Mouse (Mus musculus): Measurements from ENCODE around the gene Gm28230. TPM values are rescaled to one million over a fixed set of nuclear protein-coding genes. Genes with fewer than 3 reads are reported as not detected.

Gm28230 gene
- polyA plus RNA-seq, 1 experiment from 2014 or later = 1.3 TPM

GRCm38 (mm10) chr2:74721882-74722281 is 4.6 kb upstream of the Gm28230 start:
- Histone ChIP-seq H3K4me3 (ENCODE audit: low read length) (peak overlapping the region; percentile 45), H3K9ac (replicated peaks; ENCODE audit: low read length) (peak overlapping the region; percentile 59), H3K9me3 (ENCODE audit: low read length) (no peaks in the 10 kb centered on the region), H3K36me3 (ENCODE audit: insufficient read depth, low read length) (peaks cover 5% of the 10 kb centered on the region; the same call in 1 of the 2 replicates), H3K4me1 (ENCODE audit: insufficient read depth, low read length) (peaks cover 81% of the 10 kb centered on the region), H3K4me2 (replicated peaks; ENCODE audit: low read depth, low read length) (peak overlapping the region; percentile 45), H3K27me3 (ENCODE audit: insufficient read depth, low read length) (no peaks in the 10 kb centered on the region), H3K27ac (ENCODE audit: low read length) (peak overlapping the region; percentile 76)
- 15% methylated on average over 6 of the region's 6 CpGs for whole genome bisulfite sequencing
- ATAC-seq (ENCODE audit: low FRiP score, low TSS enrichment) = peak; percentile 58; the same call in 1 of the 2 replicates

- H3K4me1 ChIP-seq (ENCODE audit: insufficient read depth, low read length) = peaks cover 87% of the 10 kb centered on the region
- peak overlapping the region; percentile 76 for H3K27ac ChIP-seq (ENCODE audit: low read length)
- no peaks in the 10 kb centered on the region for H3K27me3 ChIP-seq (ENCODE audit: insufficient read depth, low read length)
- no peaks in the 10 kb centered on the region for H3K9me3 ChIP-seq (ENCODE audit: low read length)
- H3K4me2 ChIP-seq (replicated peaks; ENCODE audit: low read depth, low read length) = peak overlapping the region; percentile 45
- no peak for ATAC-seq (ENCODE audit: low FRiP score, low TSS enrichment)
- peak overlapping the region; percentile 60 for H3K9ac ChIP-seq (replicated peaks; ENCODE audit: low read length)
- peak overlapping the region; percentile 45 for H3K4me3 ChIP-seq (ENCODE audit: low read length)
- WGBS = 36% methylated on average over 8 of the region's 8 CpGs
- peaks cover 5% of the 10 kb centered on the region; the same call in 1 of the 2 replicates for H3K36me3 ChIP-seq (ENCODE audit: insufficient read depth, low read length)
Measured at GRCm38 (mm10) chr2:74722949-74723348, 3.6 kb upstream of the Gm28230 start.

GRCm38 (mm10) chr2:74724244-74725015 is 2.1 kb upstream of the Gm28230 start:
- H3K4me2 ChIP-seq (replicated peaks; ENCODE audit: low read depth, low read length) = peak overlapping the region; percentile 45
- ATAC-seq (ENCODE audit: low FRiP score, low TSS enrichment) = no peak
- H3K9me3 ChIP-seq (ENCODE audit: low read length) = no peaks in the 10 kb centered on the region
- H3K36me3 ChIP-seq (ENCODE audit: insufficient read depth, low read length) = peaks cover 5% of the 10 kb centered on the region; the same call in 1 of the 2 replicates
- peak overlapping the region; percentile 76 for H3K27ac ChIP-seq (ENCODE audit: low read length)
- H3K9ac ChIP-seq (replicated peaks; ENCODE audit: low read length) = peak overlapping the region; percentile 60
- H3K27me3 ChIP-seq (ENCODE audit: insufficient read depth, low read length) = no peaks in the 10 kb centered on the region
- peaks cover 92% of the 10 kb centered on the region for H3K4me1 ChIP-seq (ENCODE audit: insufficient read depth, low read length)
- H3K4me3 ChIP-seq (ENCODE audit: low read length) = peak overlapping the region; percentile 45
- WGBS = 44% methylated on average over 7 of the region's 7 CpGs

GRCm38 (mm10) chr2:74725171-74725570 is 1.4 kb upstream of the Gm28230 start:
- H3K4me1 ChIP-seq (ENCODE audit: insufficient read depth, low read length) = peaks cover 84% of the 10 kb centered on the region
- H3K4me2 ChIP-seq (replicated peaks; ENCODE audit: low read depth, low read length) = peak overlapping the region; percentile 45
- H3K27ac ChIP-seq (ENCODE audit: low read length) = 0 out of 2 replicates have a peak overlapping the region, but pooled peaks have one; percentile 8
- no peaks in the 10 kb centered on the region for H3K27me3 ChIP-seq (ENCODE audit: insufficient read depth, low read length)
- peak overlapping the region; percentile 45 for H3K4me3 ChIP-seq (ENCODE audit: low read length)
- WGBS = 51% methylated on average over 17 of the region's 17 CpGs
- H3K9ac ChIP-seq (replicated peaks; ENCODE audit: low read length) = peak overlapping the region; percentile 50
- peaks cover 5% of the 10 kb centered on the region; the same call in 1 of the 2 replicates for H3K36me3 ChIP-seq (ENCODE audit: insufficient read depth, low read length)
- H3K9me3 ChIP-seq (ENCODE audit: low read length) = no peaks in the 10 kb centered on the region
- no peak for ATAC-seq (ENCODE audit: low FRiP score, low TSS enrichment)

- Histone ChIP-seq H3K27ac (ENCODE audit: low read length) (peak overlapping the region; percentile 85), H3K4me1 (ENCODE audit: insufficient read depth, low read length) (peaks cover 75% of the 10 kb centered on the region), H3K27me3 (ENCODE audit: insufficient read depth, low read length) (no peaks in the 10 kb centered on the region), H3K9ac (replicated peaks; ENCODE audit: low read length) (peak overlapping the region; percentile 71), H3K4me3 (ENCODE audit: low read length) (peak overlapping the region; percentile 45), H3K9me3 (ENCODE audit: low read length) (no peaks in the 10 kb centered on the region), H3K36me3 (ENCODE audit: insufficient read depth, low read length) (peaks cover 7% of the 10 kb centered on the region; the same call in 1 of the 2 replicates), H3K4me2 (replicated peaks; ENCODE audit: low read depth, low read length) (peak overlapping the region; percentile 60)
- 13% methylated on average over 42 of the region's 43 CpGs for WGBS
- ATAC-seq (ENCODE audit: low FRiP score, low TSS enrichment) = no peak; the same call in none of the 2 replicates
Measured at GRCm38 (mm10) chr2:74726973-74727639, 578 bp downstream of the Gm28230 start.

GRCm38 (mm10) chr2:74727640-74728302 is 1.2 kb downstream of the Gm28230 start:
- Histone ChIP-seq H3K9me3 (ENCODE audit: low read length) (no peaks in the 10 kb centered on the region), H3K4me1 (ENCODE audit: insufficient read depth, low read length) (peaks cover 75% of the 10 kb centered on the region), H3K4me3 (ENCODE audit: low read length) (peak overlapping the region; percentile 45), H3K36me3 (ENCODE audit: insufficient read depth, low read length) (peaks cover 7% of the 10 kb centered on the region; the same call in 1 of the 2 replicates), H3K9ac (replicated peaks; ENCODE audit: low read length) (peak overlapping the region; percentile 71), H3K4me2 (replicated peaks; ENCODE audit: low read depth, low read length) (peak overlapping the region; percentile 60), H3K27ac (ENCODE audit: low read length) (peak overlapping the region; percentile 85), H3K27me3 (ENCODE audit: insufficient read depth, low read length) (no peaks in the 10 kb centered on the region)
- ATAC-seq (ENCODE audit: low FRiP score, low TSS enrichment) = peak; percentile 74
- WGBS = 10% methylated on average over 25 of the region's 25 CpGs

GRCm38 (mm10) chr2:74728303-74728680 is 1.8 kb downstream of the Gm28230 start:
- peaks cover 7% of the 10 kb centered on the region; the same call in 1 of the 2 replicates for H3K36me3 ChIP-seq (ENCODE audit: insufficient read depth, low read length)
- H3K4me1 ChIP-seq (ENCODE audit: insufficient read depth, low read length) = peaks cover 75% of the 10 kb centered on the region
- no peaks in the 10 kb centered on the region for H3K27me3 ChIP-seq (ENCODE audit: insufficient read depth, low read length)
- WGBS = 37% methylated on average over 13 of the region's 13 CpGs
- H3K4me2 ChIP-seq (replicated peaks; ENCODE audit: low read depth, low read length) = peak overlapping the region; percentile 60
- no peaks in the 10 kb centered on the region for H3K9me3 ChIP-seq (ENCODE audit: low read length)
- H3K9ac ChIP-seq (replicated peaks; ENCODE audit: low read length) = peak overlapping the region; percentile 71
- peak overlapping the region; percentile 85 for H3K27ac ChIP-seq (ENCODE audit: low read length)
- peak overlapping the region; percentile 45 for H3K4me3 ChIP-seq (ENCODE audit: low read length)
- ATAC-seq (ENCODE audit: low FRiP score, low TSS enrichment) = no peak

- Histone ChIP-seq H3K27me3 (ENCODE audit: insufficient read depth, low read length) (peaks cover 7% of the 10 kb centered on the region; the same call in 1 of the 2 replicates), H3K4me1 (ENCODE audit: insufficient read depth, low read length) (peaks cover 74% of the 10 kb centered on the region), H3K27ac (ENCODE audit: low read length) (peak overlapping the region; percentile 26; the same call in 1 of the 2 replicates), H3K4me3 (ENCODE audit: low read length) (no peak overlapping the region), H3K36me3 (ENCODE audit: insufficient read depth, low read length) (peaks cover 7% of the 10 kb centered on the region; the same call in 1 of the 2 replicates), H3K9me3 (ENCODE audit: low read length) (no peaks in the 10 kb centered on the region), H3K4me2 (replicated peaks; ENCODE audit: low read depth, low read length) (peak overlapping the region; percentile 8), H3K9ac (replicated peaks; ENCODE audit: low read length) (peak overlapping the region; percentile 36; the same call in 1 of the 2 replicates)
- ATAC-seq (ENCODE audit: low FRiP score, low TSS enrichment) = no peak
- 40% methylated on average over 8 of the region's 8 CpGs for WGBS
Measured at GRCm38 (mm10) chr2:74730331-74730730, 3.8 kb downstream of the Gm28230 start.

GRCm38 (mm10) chr2:74731055-74731454 is 4.5 kb downstream of the Gm28230 start:
- peak overlapping the region; percentile 46 for H3K9ac ChIP-seq (replicated peaks; ENCODE audit: low read length)
- H3K4me3 ChIP-seq (ENCODE audit: low read length) = 0 out of 2 replicates have a peak overlapping the region, but pooled peaks have one; percentile 0
- ATAC-seq (ENCODE audit: low FRiP score, low TSS enrichment) = no peak
- H3K4me1 ChIP-seq (ENCODE audit: insufficient read depth, low read length) = peaks cover 81% of the 10 kb centered on the region
- H3K4me2 ChIP-seq (replicated peaks; ENCODE audit: low read depth, low read length) = peak overlapping the region; percentile 8
- H3K36me3 ChIP-seq (ENCODE audit: insufficient read depth, low read length) = peaks cover 7% of the 10 kb centered on the region; the same call in 1 of the 2 replicates
- peak overlapping the region; percentile 26; the same call in 1 of the 2 replicates for H3K27ac ChIP-seq (ENCODE audit: low read length)
- peaks cover 7% of the 10 kb centered on the region; the same call in 1 of the 2 replicates for H3K27me3 ChIP-seq (ENCODE audit: insufficient read depth, low read length)
- H3K9me3 ChIP-seq (ENCODE audit: low read length) = no peaks in the 10 kb centered on the region
